Mouse (Mus musculus): ENCODE measurements around the gene Syn3. TPM values are rescaled to one million over a fixed set of nuclear protein-coding genes. Genes with fewer than 3 reads are reported as not detected.

Syn3 gene
- polyA plus RNA-seq, 1 experiment from 2014 or later, result 0.99 TPM

GRCm38 (mm10) chr10:86304583-86304982 is 194.1 kb downstream of the Syn3 start:
- H3K4me2 ChIP-seq, result no peak overlapping the region
- H3K4me1 ChIP-seq (ENCODE audit: control insufficient read depth, insufficient read depth, low read length), result peaks cover 21% of the 10 kb centered on the region; the same call in 1 of the 2 replicates
- no peak for ATAC-seq (replicated peaks; ENCODE audit: insufficient number of reproducible peaks, low FRiP score, low TSS enrichment)
- H3K27me3 ChIP-seq (ENCODE audit: control insufficient read depth, insufficient read depth, low read length), result no peaks in the 10 kb centered on the region
- H3K9ac ChIP-seq (ENCODE audit: low read depth, low read length), result no peak overlapping the region
- no peak overlapping the region for H3K27ac ChIP-seq (ENCODE audit: low read depth, low read length)
- H3K36me3 ChIP-seq (ENCODE audit: control insufficient read depth, insufficient read depth, low read length), result 0 out of 2 replicates have a peak, but pooled peaks cover 2% of the 10 kb centered on the region
- H3K4me3 ChIP-seq (ENCODE audit: low read depth, low read length), result no peak overlapping the region
- no peaks in the 10 kb centered on the region for H3K9me3 ChIP-seq (replicated peaks; ENCODE audit: control insufficient read depth, low read length)
- 18% methylated on average over 2 of the region's 2 CpGs for WGBS (ENCODE audit: insufficient replicate concordance)

GRCm38 (mm10) chr10:86303495-86303876 is 195.2 kb downstream of the Syn3 start:
- Histone ChIP-seq H3K27me3 (ENCODE audit: control insufficient read depth, insufficient read depth, low read length) (no peaks in the 10 kb centered on the region), H3K4me2 (peak overlapping the region; percentile 91; the same call in 1 of the 2 replicates), H3K4me3 (ENCODE audit: low read depth, low read length) (no peak overlapping the region; the same call in 1 of the 2 replicates), H3K4me1 (ENCODE audit: control insufficient read depth, insufficient read depth, low read length) (peaks cover 21% of the 10 kb centered on the region; the same call in 1 of the 2 replicates), H3K9ac (ENCODE audit: low read depth, low read length) (peak overlapping the region; percentile 30; the same call in 1 of the 2 replicates), H3K36me3 (ENCODE audit: control insufficient read depth, insufficient read depth, low read length) (0 out of 2 replicates have a peak, but pooled peaks cover 2% of the 10 kb centered on the region), H3K27ac (ENCODE audit: low read depth, low read length) (no peak overlapping the region), H3K9me3 (replicated peaks; ENCODE audit: control insufficient read depth, low read length) (no peaks in the 10 kb centered on the region)
- WGBS (ENCODE audit: insufficient replicate concordance), result 50% methylated on average over 2 of the region's 2 CpGs
- ATAC-seq (replicated peaks; ENCODE audit: insufficient number of reproducible peaks, low FRiP score, low TSS enrichment), result no peak

- ATAC-seq (replicated peaks; ENCODE audit: insufficient number of reproducible peaks, low FRiP score, low TSS enrichment), result peak; percentile 20; the same call in 1 of the 2 replicates
- Histone ChIP-seq H3K4me1 (ENCODE audit: control insufficient read depth, insufficient read depth, low read length) (peaks cover 21% of the 10 kb centered on the region; the same call in 1 of the 2 replicates), H3K27me3 (ENCODE audit: control insufficient read depth, insufficient read depth, low read length) (0 out of 2 replicates have a peak, but pooled peaks cover 2% of the 10 kb centered on the region), H3K4me2 (peak overlapping the region; percentile 91), H3K27ac (ENCODE audit: low read depth, low read length) (0 out of 2 replicates have a peak overlapping the region, but pooled peaks have one; percentile 81), H3K9me3 (replicated peaks; ENCODE audit: control insufficient read depth, low read length) (no peaks in the 10 kb centered on the region), H3K36me3 (ENCODE audit: control insufficient read depth, insufficient read depth, low read length) (0 out of 2 replicates have a peak, but pooled peaks cover 2% of the 10 kb centered on the region), H3K4me3 (ENCODE audit: low read depth, low read length) (peak overlapping the region; percentile 78), H3K9ac (ENCODE audit: low read depth, low read length) (peak overlapping the region; percentile 30; the same call in 1 of the 2 replicates)
- 26% methylated on average over 8 of the region's 8 CpGs for WGBS (ENCODE audit: insufficient replicate concordance)
Observed at GRCm38 (mm10) chr10:86302761-86303494, 195.8 kb downstream of the Syn3 start.

GRCm38 (mm10) chr10:86302318-86302648 is 196.4 kb downstream of the Syn3 start:
- no peaks in the 10 kb centered on the region for H3K9me3 ChIP-seq (replicated peaks; ENCODE audit: control insufficient read depth, low read length)
- peak overlapping the region; percentile 78 for H3K4me3 ChIP-seq (ENCODE audit: low read depth, low read length)
- H3K36me3 ChIP-seq (ENCODE audit: control insufficient read depth, insufficient read depth, low read length), result 0 out of 2 replicates have a peak, but pooled peaks cover 2% of the 10 kb centered on the region
- no peak for ATAC-seq (replicated peaks; ENCODE audit: insufficient number of reproducible peaks, low FRiP score, low TSS enrichment)
- H3K4me2 ChIP-seq, result peak overlapping the region; percentile 91
- 0 out of 2 replicates have a peak, but pooled peaks cover 5% of the 10 kb centered on the region for H3K27me3 ChIP-seq (ENCODE audit: control insufficient read depth, insufficient read depth, low read length)
- 53% methylated on average over 4 of the region's 4 CpGs for WGBS (ENCODE audit: insufficient replicate concordance)
- H3K9ac ChIP-seq (ENCODE audit: low read depth, low read length), result peak overlapping the region; percentile 86
- H3K4me1 ChIP-seq (ENCODE audit: control insufficient read depth, insufficient read depth, low read length), result peaks cover 21% of the 10 kb centered on the region; the same call in 1 of the 2 replicates
- H3K27ac ChIP-seq (ENCODE audit: low read depth, low read length), result peak overlapping the region; percentile 81

GRCm38 (mm10) chr10:86301593-86302317 is 196.9 kb downstream of the Syn3 start:
- peaks cover 21% of the 10 kb centered on the region; the same call in 1 of the 2 replicates for H3K4me1 ChIP-seq (ENCODE audit: control insufficient read depth, insufficient read depth, low read length)
- H3K27me3 ChIP-seq (ENCODE audit: control insufficient read depth, insufficient read depth, low read length), result peaks cover 8% of the 10 kb centered on the region; the same call in 1 of the 2 replicates
- H3K4me2 ChIP-seq, result peak overlapping the region; percentile 91
- H3K9me3 ChIP-seq (replicated peaks; ENCODE audit: control insufficient read depth, low read length), result no peaks in the 10 kb centered on the region
- peak overlapping the region; percentile 81 for H3K27ac ChIP-seq (ENCODE audit: low read depth, low read length)
- H3K4me3 ChIP-seq (ENCODE audit: low read depth, low read length), result peak overlapping the region; percentile 78
- WGBS (ENCODE audit: insufficient replicate concordance), result 10% methylated on average over 4 of the region's 4 CpGs
- H3K9ac ChIP-seq (ENCODE audit: low read depth, low read length), result peak overlapping the region; percentile 86
- ATAC-seq (replicated peaks; ENCODE audit: insufficient number of reproducible peaks, low FRiP score, low TSS enrichment), result no peak
- H3K36me3 ChIP-seq (ENCODE audit: control insufficient read depth, insufficient read depth, low read length), result 0 out of 2 replicates have a peak, but pooled peaks cover 2% of the 10 kb centered on the region

GRCm38 (mm10) chr10:86301117-86301490 is 197.6 kb downstream of the Syn3 start:
- Histone ChIP-seq H3K36me3 (ENCODE audit: control insufficient read depth, insufficient read depth, low read length) (no peaks in the 10 kb centered on the region), H3K27me3 (ENCODE audit: control insufficient read depth, insufficient read depth, low read length) (peaks cover 8% of the 10 kb centered on the region; the same call in 1 of the 2 replicates), H3K4me1 (ENCODE audit: control insufficient read depth, insufficient read depth, low read length) (peaks cover 21% of the 10 kb centered on the region; the same call in 1 of the 2 replicates), H3K9me3 (replicated peaks; ENCODE audit: control insufficient read depth, low read length) (no peaks in the 10 kb centered on the region), H3K9ac (ENCODE audit: low read depth, low read length) (peak overlapping the region; percentile 86), H3K4me2 (peak overlapping the region; percentile 91), H3K4me3 (ENCODE audit: low read depth, low read length) (peak overlapping the region; percentile 78), H3K27ac (ENCODE audit: low read depth, low read length) (peak overlapping the region; percentile 12; the same call in 1 of the 2 replicates)
- no peak for ATAC-seq (replicated peaks; ENCODE audit: insufficient number of reproducible peaks, low FRiP score, low TSS enrichment)
- 0% methylated on average over 10 of the region's 10 CpGs for WGBS (ENCODE audit: insufficient replicate concordance)

GRCm38 (mm10) chr10:86300293-86301116 is 198.2 kb downstream of the Syn3 start, which contains the start of gene Timp3:
Gene Timp3, plus strand, starts transcription at chr10:86300372.
- under 1% methylated on average over 62 of the region's 65 CpGs for WGBS (ENCODE audit: insufficient replicate concordance)
- peak within 1 kb of the TSS; percentile 91 for H3K4me2 ChIP-seq
- peak within 1 kb of the TSS; percentile 78 for H3K4me3 ChIP-seq (ENCODE audit: low read depth, low read length)
- no peaks in the 10 kb centered on the region for H3K36me3 ChIP-seq (ENCODE audit: control insufficient read depth, insufficient read depth, low read length)
- H3K9me3 ChIP-seq (replicated peaks; ENCODE audit: control insufficient read depth, low read length), result no peaks in the 10 kb centered on the region
- peak within 1 kb of the TSS; percentile 64 for H3K27ac ChIP-seq (ENCODE audit: low read depth, low read length)
- peak; percentile 85 for ATAC-seq (replicated peaks; ENCODE audit: insufficient number of reproducible peaks, low FRiP score, low TSS enrichment)
- peaks cover 8% of the 10 kb centered on the region; the same call in 1 of the 2 replicates for H3K27me3 ChIP-seq (ENCODE audit: control insufficient read depth, insufficient read depth, low read length)
- H3K4me1 ChIP-seq (ENCODE audit: control insufficient read depth, insufficient read depth, low read length), result peaks cover 21% of the 10 kb centered on the region; the same call in 1 of the 2 replicates
- H3K9ac ChIP-seq (ENCODE audit: low read depth, low read length), result peak within 1 kb of the TSS; percentile 86

All from heart, embryonic 11.5 days (tissue).